Mouse (Mus musculus) embryonic facial prominence, embryonic 15.5 days (tissue): ENCODE measurements at regions not wholly inside any gene's neighbourhood (a gene's known extent, or its start where the extent isn't known, plus 50 kb on each side); places are given as distances from the start of the nearest gene placed in this dataset.

Experiments used
- ATAC-seq: fragments of 200-750 bp; cut with Nextera tagmentation; 2 replicates; pipeline ENCODE4 v1.8.0; 2017; ENCODE audit warnings: low read depth, moderate TSS enrichment; ENCODE audit not compliant: insufficient number of reproducible peaks, low FRiP score, low TSS enrichment
- H3K27ac ChIP-seq: fragments of 300-500 bp; sonication (generic); replicated peaks from 2 replicates; pipeline ENCODE4 v1.5.1; 2015; ENCODE audit warnings: mild to moderate bottlenecking, inconsistent platforms
- H3K27me3 ChIP-seq: fragments of 300-500 bp; sonication (generic); 2 replicates; pipeline ENCODE4 v1.6.1; 2015; ENCODE audit warnings: inconsistent platforms
- H3K36me3 ChIP-seq: fragments of 300-500 bp; sonication (generic); 2 replicates; pipeline ENCODE4 v1.6.1; 2015; ENCODE audit warnings: mild to moderate bottlenecking, inconsistent platforms
- H3K4me1 ChIP-seq: fragments of 300-500 bp; sonication (generic); 2 replicates; pipeline ENCODE4 v1.6.1; 2015; ENCODE audit warnings: inconsistent platforms
- H3K4me2 ChIP-seq: fragments of 300-500 bp; sonication (generic); replicated peaks from 2 replicates; pipeline ENCODE4 v1.6.1; 2015; ENCODE audit warnings: mild to moderate bottlenecking, inconsistent platforms
- H3K4me3 ChIP-seq: fragments of 300-500 bp; sonication (generic); replicated peaks from 2 replicates; pipeline ENCODE4 v1.5.1; 2015; ENCODE audit warnings: mild to moderate bottlenecking, inconsistent platforms
- H3K9ac ChIP-seq: fragments of 300-500 bp; sonication (generic); 2 replicates; pipeline ENCODE4 v1.6.1; 2015; ENCODE audit warnings: inconsistent platforms
- H3K9me3 ChIP-seq: fragments of 300-500 bp; sonication (generic); replicated peaks from 2 replicates; pipeline ENCODE4 v1.6.1; 2016; ENCODE audit warnings: inconsistent platforms
- WGBS: fragments of 180-500 bp; shearing (Covaris S2); methylation state at CpG from one replicate; pipeline ENCODE4 v1.1.7; 2015; 5-methylcytosine and 5-hydroxymethylcytosine counted together

DNA sequence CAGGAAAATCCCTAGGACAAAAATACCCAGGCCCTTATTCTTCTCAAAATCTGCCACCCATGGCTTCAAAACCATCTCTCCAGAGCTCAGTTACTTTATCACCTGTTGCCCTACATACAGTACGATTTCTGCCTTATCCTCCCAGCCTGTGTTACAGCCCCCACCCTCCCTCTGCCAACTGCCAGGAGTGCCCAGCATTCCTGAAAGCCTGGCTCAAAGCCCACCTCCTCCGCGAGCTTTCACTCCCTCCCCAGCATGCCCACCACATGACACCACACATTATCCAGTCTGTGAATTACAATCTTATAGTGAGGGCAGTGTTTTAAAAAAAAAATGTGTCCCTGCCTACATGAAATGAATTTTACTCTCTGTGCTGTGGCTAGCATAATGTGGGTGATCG is 320.3 kb upstream of the Slc24a5 start:
- no peak overlapping the region for H3K4me3 ChIP-seq
- H3K36me3 ChIP-seq = no peaks in the 10 kb centered on the region
- no peaks in the 10 kb centered on the region for H3K4me1 ChIP-seq
- no peak; the same call in 1 of the 2 replicates for ATAC-seq
- no peaks in the 10 kb centered on the region for H3K27me3 ChIP-seq
- WGBS = 52% methylated on average over 4 of the region's 4 CpGs
- H3K9ac ChIP-seq = no peak overlapping the region
- no peak overlapping the region for H3K27ac ChIP-seq
- H3K9me3 ChIP-seq = no peaks in the 10 kb centered on the region
- H3K4me2 ChIP-seq = no peak overlapping the region

DNA sequence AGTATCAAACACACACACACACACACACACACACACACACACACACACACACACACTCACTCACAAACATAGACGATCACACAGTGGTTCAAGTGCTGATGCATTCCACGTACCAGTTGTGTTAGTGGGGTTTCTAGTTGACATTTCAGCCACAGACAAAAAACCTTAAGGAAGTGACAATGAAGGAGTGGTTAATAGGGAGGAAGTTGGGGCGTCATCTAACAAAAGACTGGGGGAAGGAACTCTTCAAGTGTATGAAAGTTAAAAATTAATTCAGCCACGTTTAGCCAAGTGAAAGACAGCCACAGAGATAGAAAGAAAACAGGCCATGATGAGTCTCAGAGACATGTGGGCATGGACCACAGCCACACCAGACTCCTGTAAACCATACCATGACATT is 316.1 kb upstream of the Slc24a5 start:
- no peak overlapping the region for H3K9ac ChIP-seq
- no peaks in the 10 kb centered on the region for H3K36me3 ChIP-seq
- 78% methylated on average over 4 of the region's 4 CpGs for WGBS
- H3K4me1 ChIP-seq = no peaks in the 10 kb centered on the region
- H3K27me3 ChIP-seq = no peaks in the 10 kb centered on the region
- H3K9me3 ChIP-seq = no peaks in the 10 kb centered on the region
- no peak overlapping the region for H3K4me2 ChIP-seq
- no peak overlapping the region for H3K4me3 ChIP-seq
- no peak for ATAC-seq
- H3K27ac ChIP-seq = no peak overlapping the region

DNA sequence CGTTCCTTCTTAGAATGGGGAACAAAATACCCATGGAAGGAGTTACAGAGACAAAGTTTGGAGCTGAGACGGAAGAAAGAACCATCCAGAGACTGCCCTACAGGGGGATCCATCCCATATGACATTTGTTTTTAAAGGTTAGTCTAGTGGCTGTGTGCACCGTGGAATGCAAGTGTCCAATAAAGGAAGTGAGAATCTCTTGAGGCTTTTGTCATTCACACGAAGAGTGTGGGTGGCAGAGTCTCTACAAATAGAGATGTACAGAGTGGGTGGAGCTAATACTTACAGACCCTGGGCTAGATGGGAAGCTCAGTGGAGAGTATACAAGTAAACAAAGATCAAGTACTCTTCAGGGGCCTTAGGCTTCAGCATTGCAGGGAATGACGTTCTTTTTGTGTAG is 314.2 kb upstream of the Slc24a5 start:
- 81% methylated on average over 5 of the region's 5 CpGs for WGBS
- Histone ChIP-seq H3K27me3 (no peaks in the 10 kb centered on the region), H3K4me2 (no peak overlapping the region), H3K4me3 (no peak overlapping the region), H3K9me3 (no peaks in the 10 kb centered on the region), H3K36me3 (no peaks in the 10 kb centered on the region), H3K9ac (no peak overlapping the region), H3K27ac (no peak overlapping the region), H3K4me1 (no peaks in the 10 kb centered on the region)
- no peak for ATAC-seq

DNA sequence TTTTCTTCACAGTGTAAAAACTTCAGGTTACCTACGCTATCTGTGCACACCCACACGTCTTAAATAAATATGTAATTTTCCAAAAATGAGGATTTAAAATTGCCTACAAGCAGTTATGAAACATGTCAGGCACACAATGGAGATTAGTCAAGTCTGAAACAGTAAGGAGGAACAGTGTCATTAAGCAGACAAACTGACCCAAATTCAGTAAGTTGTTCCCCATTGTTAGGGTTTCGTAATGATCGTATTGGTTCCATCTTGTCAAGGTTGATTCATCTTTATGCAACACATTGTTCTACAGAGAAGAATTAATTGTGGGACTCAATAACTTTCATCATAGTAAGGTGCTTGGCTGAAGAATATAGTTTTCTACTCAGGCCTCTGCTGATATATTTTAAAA is 312.7 kb upstream of the Slc24a5 start:
- Histone ChIP-seq H3K27me3 (no peaks in the 10 kb centered on the region), H3K4me2 (no peak overlapping the region), H3K9me3 (no peaks in the 10 kb centered on the region), H3K27ac (no peak overlapping the region), H3K4me1 (no peaks in the 10 kb centered on the region), H3K9ac (no peak overlapping the region), H3K4me3 (no peak overlapping the region), H3K36me3 (no peaks in the 10 kb centered on the region)
- ATAC-seq = no peak
- WGBS = 87% methylated on average over 4 of the region's 4 CpGs

DNA sequence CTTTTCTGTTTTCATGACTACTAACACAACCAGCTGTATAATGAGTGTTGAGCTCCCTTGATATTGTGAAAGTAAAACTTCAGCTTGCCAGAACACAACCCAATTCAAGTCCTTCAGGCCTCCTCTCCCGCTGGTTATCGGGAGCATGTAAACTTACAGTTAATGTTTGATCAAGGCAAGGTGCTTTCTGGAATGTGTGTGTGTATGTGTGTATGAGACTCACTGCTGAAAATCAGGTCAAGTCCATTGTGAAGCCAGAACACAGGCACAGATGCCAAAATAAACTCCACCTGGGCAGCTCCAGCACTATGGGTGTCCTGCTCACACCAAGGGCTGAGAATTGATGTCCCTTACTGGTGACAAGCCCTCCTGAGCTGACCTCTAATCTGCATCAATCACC is 308.9 kb upstream of the Slc24a5 start:
- ATAC-seq = no peak
- Histone ChIP-seq H3K36me3 (no peaks in the 10 kb centered on the region), H3K9me3 (no peaks in the 10 kb centered on the region), H3K4me3 (no peak overlapping the region), H3K9ac (no peak overlapping the region), H3K27ac (no peak overlapping the region), H3K27me3 (no peaks in the 10 kb centered on the region), H3K4me1 (no peaks in the 10 kb centered on the region), H3K4me2 (no peak overlapping the region)
- WGBS = 67% methylated on average over 2 of the region's 2 CpGs

DNA sequence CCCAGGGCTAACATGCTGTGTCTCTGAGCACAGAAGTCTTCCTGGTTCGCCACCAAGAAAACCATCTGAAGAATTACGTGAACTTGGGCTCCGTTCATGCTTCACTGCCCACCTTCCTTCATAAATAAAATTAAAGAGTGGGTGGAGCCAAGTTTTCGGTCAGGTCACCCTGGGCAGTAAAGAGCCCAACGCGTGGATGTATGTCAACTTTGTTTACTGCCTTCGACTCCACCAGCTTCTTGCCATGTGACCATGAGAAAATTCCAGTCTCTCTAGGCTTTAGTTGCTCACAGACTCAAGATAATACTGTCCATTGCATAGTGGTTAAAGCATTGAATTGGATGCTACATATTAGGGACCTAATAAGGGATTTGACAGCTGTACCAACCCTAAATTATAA is 304.3 kb upstream of the Slc24a5 start:
- Histone ChIP-seq H3K9ac (no peak overlapping the region), H3K27ac (no peak overlapping the region), H3K9me3 (no peaks in the 10 kb centered on the region), H3K36me3 (no peaks in the 10 kb centered on the region), H3K4me2 (no peak overlapping the region), H3K4me1 (no peaks in the 10 kb centered on the region), H3K4me3 (no peak overlapping the region), H3K27me3 (no peaks in the 10 kb centered on the region)
- 77% methylated on average over 7 of the region's 7 CpGs for WGBS
- no peak for ATAC-seq

DNA sequence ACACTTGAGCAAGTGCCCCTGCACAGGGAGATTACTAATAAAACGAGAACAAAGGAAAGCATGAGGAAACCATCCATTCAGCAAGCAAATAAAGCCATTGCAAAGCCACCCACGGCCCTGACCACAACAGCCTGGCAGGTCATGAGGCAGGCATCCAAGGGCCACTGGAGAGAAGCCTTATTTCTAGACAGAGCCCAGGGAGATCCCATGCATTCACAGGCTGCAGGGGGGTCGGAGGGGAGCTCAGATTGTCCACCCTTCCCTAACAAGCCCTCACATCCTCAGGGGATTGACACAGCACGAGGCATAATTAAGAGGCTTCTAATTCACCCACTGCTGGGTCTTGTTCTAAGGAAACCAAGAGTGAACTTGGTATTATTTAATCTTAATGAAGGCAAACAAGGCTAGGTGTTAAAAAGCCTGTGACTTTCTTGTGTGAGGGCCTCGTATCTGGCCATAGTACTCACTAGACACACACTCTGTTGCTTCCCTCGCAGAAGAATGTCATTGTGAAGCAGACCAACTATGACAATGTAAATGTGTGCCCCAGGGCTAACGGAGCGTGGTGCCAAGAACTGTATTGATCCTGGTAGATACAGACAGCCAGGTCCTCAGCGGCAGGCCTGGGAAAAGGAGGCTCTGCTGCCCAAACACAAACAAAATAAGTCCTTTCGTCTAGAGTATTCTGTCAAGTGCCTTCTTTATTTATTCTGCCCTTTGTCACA is 303.6 kb upstream of the Slc24a5 start:
- no peaks in the 10 kb centered on the region for H3K36me3 ChIP-seq
- WGBS = 55% methylated on average over 10 of the region's 10 CpGs
- no peak overlapping the region for H3K4me3 ChIP-seq
- H3K9ac ChIP-seq = no peak overlapping the region
- H3K4me2 ChIP-seq = no peak overlapping the region
- H3K27me3 ChIP-seq = no peaks in the 10 kb centered on the region
- no peak overlapping the region for H3K27ac ChIP-seq
- no peak for ATAC-seq
- no peaks in the 10 kb centered on the region for H3K9me3 ChIP-seq
- H3K4me1 ChIP-seq = no peaks in the 10 kb centered on the region

DNA sequence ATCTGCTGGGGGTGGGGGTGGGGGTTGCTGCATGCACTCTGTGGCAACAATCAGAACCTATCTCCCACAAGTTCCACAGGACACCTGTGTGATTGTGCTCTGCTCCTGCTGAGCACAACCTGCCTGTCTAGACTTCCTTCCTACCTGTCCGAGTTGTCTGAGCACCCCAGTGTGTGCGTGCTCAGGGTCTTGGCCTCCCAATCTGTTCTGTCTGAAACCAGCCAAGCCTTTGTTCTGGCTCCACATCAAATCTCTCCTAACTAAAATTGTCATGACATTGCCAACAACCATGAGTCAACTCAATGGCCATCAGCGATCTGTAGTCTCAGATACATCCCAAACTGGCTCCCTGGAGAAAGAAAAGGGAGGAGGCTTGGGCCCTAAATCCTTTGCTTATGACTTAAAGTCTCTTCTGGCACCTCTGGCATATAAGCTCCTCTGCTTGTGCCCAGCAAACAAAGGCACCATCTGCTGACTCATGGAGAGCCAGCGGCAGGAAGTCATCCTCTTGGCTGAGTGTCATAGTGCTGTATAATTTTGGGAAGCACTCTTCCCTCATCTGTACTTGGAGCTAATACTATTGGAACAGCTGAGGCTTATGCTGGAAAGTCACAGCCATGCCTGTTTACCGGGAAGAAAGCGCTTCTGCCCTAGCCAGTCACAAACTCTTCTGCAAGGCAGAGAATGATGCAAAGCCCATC is 298.5 kb upstream of the Slc24a5 start:
- H3K9ac ChIP-seq = no peak overlapping the region
- 0 out of 2 replicates have a peak, but pooled peaks cover 7% of the 10 kb centered on the region for H3K4me1 ChIP-seq
- 86% methylated on average over 6 of the region's 6 CpGs for WGBS
- H3K36me3 ChIP-seq = no peaks in the 10 kb centered on the region
- H3K27me3 ChIP-seq = no peaks in the 10 kb centered on the region
- ATAC-seq = no peak
- H3K27ac ChIP-seq = no peak overlapping the region
- no peak overlapping the region for H3K4me2 ChIP-seq
- no peaks in the 10 kb centered on the region for H3K9me3 ChIP-seq
- H3K4me3 ChIP-seq = no peak overlapping the region

DNA sequence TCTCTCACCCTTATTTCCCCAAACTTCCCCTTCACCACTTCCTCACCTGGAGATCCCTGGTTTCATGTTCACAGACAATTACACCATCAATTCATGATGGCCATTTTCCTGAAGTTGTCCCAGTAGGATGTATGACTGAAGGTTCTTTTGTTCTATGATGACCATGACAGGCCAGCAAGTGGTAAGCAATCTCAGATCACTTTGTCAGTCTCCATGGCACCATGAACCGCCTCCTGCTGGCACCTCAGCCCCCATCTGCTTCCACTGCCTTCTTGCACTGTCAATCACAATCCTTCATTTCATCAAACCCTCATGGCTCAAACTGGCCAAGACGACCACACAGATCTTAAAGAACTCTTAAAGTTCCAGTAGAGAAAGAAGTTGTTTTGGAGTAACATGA is 297.9 kb upstream of the Slc24a5 start:
- H3K4me1 ChIP-seq = 0 out of 2 replicates have a peak, but pooled peaks cover 7% of the 10 kb centered on the region
- no peak for ATAC-seq
- no peaks in the 10 kb centered on the region for H3K36me3 ChIP-seq
- H3K9ac ChIP-seq = no peak overlapping the region
- no peaks in the 10 kb centered on the region for H3K9me3 ChIP-seq
- no peaks in the 10 kb centered on the region for H3K27me3 ChIP-seq
- no peak overlapping the region for H3K27ac ChIP-seq
- H3K4me3 ChIP-seq = no peak overlapping the region
- 75% methylated on average over 2 of the region's 2 CpGs for WGBS
- H3K4me2 ChIP-seq = no peak overlapping the region

DNA sequence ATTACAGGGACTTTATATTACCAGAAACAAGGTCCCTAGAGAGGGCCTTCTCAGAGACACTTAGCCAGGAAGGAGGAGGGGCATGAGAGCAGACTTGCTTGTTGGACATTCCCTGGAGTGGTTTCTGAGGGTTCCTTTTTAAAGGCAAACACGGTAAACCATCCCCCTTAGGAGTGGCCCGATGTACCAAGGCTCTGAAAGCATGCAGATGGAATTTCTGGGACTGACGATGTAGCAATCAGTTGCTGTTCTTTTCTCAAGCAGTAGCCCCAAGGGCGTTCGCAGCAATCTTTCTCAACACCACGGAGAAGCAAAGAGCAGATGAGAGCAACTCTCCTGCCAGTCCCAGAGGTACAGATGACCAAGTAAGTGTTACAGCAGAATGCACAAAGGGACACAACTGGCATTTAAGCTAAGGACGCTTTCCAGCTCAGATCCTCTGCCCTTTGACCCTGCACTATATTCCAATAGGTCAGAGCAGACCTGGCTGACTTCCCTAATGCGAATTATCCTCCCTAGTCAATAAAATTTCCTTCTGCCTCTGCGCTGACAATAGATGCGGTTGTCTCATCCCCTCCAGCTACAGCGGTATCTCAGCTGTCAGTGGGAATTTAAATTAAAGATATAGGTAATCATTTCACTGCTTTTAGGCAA is 295.7 kb upstream of the Slc24a5 start:
- H3K36me3 ChIP-seq = no peaks in the 10 kb centered on the region
- no peak for ATAC-seq
- 21% methylated on average over 11 of the region's 11 CpGs for WGBS
- no peak overlapping the region for H3K9ac ChIP-seq
- H3K4me2 ChIP-seq = no peak overlapping the region
- no peak overlapping the region for H3K4me3 ChIP-seq
- 0 out of 2 replicates have a peak, but pooled peaks cover 7% of the 10 kb centered on the region for H3K4me1 ChIP-seq
- no peaks in the 10 kb centered on the region for H3K27me3 ChIP-seq
- H3K27ac ChIP-seq = no peak overlapping the region
- no peaks in the 10 kb centered on the region for H3K9me3 ChIP-seq

DNA sequence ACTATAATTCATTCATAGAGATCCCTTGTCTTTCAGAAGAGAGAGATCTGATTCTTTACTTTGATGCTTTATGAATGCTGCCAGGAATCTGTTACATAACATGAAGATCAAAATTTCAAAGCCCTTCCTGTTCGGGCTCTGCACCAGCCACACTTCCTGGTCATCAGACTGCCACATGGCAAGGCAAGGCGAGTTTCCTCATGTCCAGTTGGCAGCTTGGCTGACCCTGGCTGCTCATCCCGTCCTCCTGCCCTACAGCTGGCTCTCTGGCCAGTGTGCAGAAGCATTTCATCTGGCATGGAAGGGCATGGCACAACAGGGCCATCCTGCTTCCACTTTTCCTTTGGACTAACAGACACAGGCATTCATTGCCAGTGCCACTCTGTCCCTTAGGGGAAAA is 292.2 kb upstream of the Slc24a5 start:
- ATAC-seq = no peak
- 0 out of 2 replicates have a peak, but pooled peaks cover 7% of the 10 kb centered on the region for H3K4me1 ChIP-seq
- H3K27ac ChIP-seq = no peak overlapping the region
- no peak overlapping the region for H3K9ac ChIP-seq
- no peaks in the 10 kb centered on the region for H3K27me3 ChIP-seq
- H3K9me3 ChIP-seq = no peaks in the 10 kb centered on the region
- no peak overlapping the region for H3K4me2 ChIP-seq
- H3K36me3 ChIP-seq = no peaks in the 10 kb centered on the region
- 63% methylated on average over 3 of the region's 3 CpGs for WGBS
- no peak overlapping the region for H3K4me3 ChIP-seq
